Mouse (Mus musculus) small intestine, adult 2 months (tissue): Measurements from ENCODE around the gene Lrrn2.

ENCODE experiments used
- CTCF ChIP-seq: fragments of 200-500 bp; IDR thresholded peaks from 2 replicates; pipeline ENCODE4 v1.5.1; 2012; ENCODE audit warnings: low read depth, mild to moderate bottlenecking, control low read depth, inconsistent platforms, low read length, moderate library complexity, mixed read lengths; ENCODE audit not compliant: insufficient replicate concordance, insufficient read length; ENCODE audit errors: extremely low read depth
- POLR2A ChIP-seq: fragments of 200-500 bp; IDR thresholded peaks from 2 replicates; pipeline ENCODE4 v1.6.1; 2012; ENCODE audit warnings: low read depth, mild to moderate bottlenecking, control low read depth, inconsistent platforms, low read length, moderate library complexity

DNA sequence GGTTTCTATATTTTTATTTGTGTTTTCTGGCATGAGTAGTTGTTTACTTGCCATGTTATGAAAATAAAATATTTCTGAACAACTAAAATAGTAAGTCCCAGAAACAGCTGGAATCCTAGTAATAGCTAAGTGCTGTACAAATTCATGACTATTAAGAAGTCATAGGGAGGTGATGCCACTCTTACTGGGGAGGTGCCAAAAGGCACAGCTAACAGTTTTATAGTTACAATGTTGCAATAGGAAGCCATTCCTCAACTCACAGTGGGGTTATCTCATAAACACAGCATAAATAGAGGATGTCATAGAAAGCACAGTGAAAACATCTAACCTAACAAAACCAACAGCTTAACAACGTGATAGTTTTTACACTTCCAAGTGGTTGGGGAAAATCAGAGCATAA lies 41.7 kb upstream of the Lrrn2 start:
- TF ChIP-seq POLR2A (no peak), CTCF (no peak)
